Mouse (Mus musculus) kidney, embryonic 15.5 days (tissue): ENCODE measurements around the gene Plpp7. TPM values are rescaled to one million over a fixed set of nuclear protein-coding genes. Genes with fewer than 3 reads are reported as not detected.

Source experiments
- ATAC-seq: fragments of 200-750 bp; cut with Nextera tagmentation; replicated peaks from 2 replicates; pipeline ENCODE4 v1.8.0; 2017; ENCODE audit warnings: moderate TSS enrichment; ENCODE audit not compliant: low FRiP score
- H3K27ac ChIP-seq: fragments of 300-500 bp; sonication (generic); 2 replicates; pipeline ENCODE4 v1.5.1; 2015; ENCODE audit warnings: mild to moderate bottlenecking, inconsistent platforms
- H3K27me3 ChIP-seq: fragments of 300-500 bp; sonication (generic); 2 replicates; pipeline ENCODE4 v1.6.1; 2015; ENCODE audit warnings: inconsistent platforms
- H3K36me3 ChIP-seq: fragments of 300-500 bp; sonication (generic); 2 replicates; pipeline ENCODE4 v1.6.1; 2015; ENCODE audit warnings: inconsistent platforms
- H3K4me1 ChIP-seq: fragments of 300-500 bp; sonication (generic); 2 replicates; pipeline ENCODE4 v1.6.1; 2015; ENCODE audit warnings: inconsistent platforms
- H3K4me2 ChIP-seq: fragments of 300-500 bp; sonication (generic); 2 replicates; pipeline ENCODE4 v1.6.1; 2015; ENCODE audit warnings: moderate library complexity, mild to moderate bottlenecking, inconsistent platforms
- H3K4me3 ChIP-seq: fragments of 300-500 bp; sonication (generic); replicated peaks from 2 replicates; pipeline ENCODE4 v1.5.1; 2015; ENCODE audit warnings: mild to moderate bottlenecking, inconsistent platforms
- H3K9ac ChIP-seq: fragments of 300-500 bp; sonication (generic); 2 replicates; pipeline ENCODE4 v1.6.1; 2015; ENCODE audit warnings: mild to moderate bottlenecking, inconsistent platforms
- H3K9me3 ChIP-seq: fragments of 300-500 bp; sonication (generic); replicated peaks from 2 replicates; pipeline ENCODE4 v1.6.1; 2016; ENCODE audit warnings: inconsistent platforms
- WGBS: fragments of 180-500 bp; shearing (Covaris S2); methylation state at CpG from one replicate; pipeline ENCODE4 v1.1.7; 2015; ENCODE audit warnings: mixed read lengths; 5-methylcytosine and 5-hydroxymethylcytosine counted together
- polyA plus RNA-seq: library from polyadenylated mRNA; unstranded; fragments of >200 nt; fragmentation: Nextera tagmentation; extraction: Ambion mirVana; gene quantifications from 2 replicates; pipeline ENCODE4 v1.2.1, GENCODE M21; 2015

The Plpp7 gene
- polyA plus RNA-seq, 1 experiment from 2014 or later = 7.1 TPM

DNA sequence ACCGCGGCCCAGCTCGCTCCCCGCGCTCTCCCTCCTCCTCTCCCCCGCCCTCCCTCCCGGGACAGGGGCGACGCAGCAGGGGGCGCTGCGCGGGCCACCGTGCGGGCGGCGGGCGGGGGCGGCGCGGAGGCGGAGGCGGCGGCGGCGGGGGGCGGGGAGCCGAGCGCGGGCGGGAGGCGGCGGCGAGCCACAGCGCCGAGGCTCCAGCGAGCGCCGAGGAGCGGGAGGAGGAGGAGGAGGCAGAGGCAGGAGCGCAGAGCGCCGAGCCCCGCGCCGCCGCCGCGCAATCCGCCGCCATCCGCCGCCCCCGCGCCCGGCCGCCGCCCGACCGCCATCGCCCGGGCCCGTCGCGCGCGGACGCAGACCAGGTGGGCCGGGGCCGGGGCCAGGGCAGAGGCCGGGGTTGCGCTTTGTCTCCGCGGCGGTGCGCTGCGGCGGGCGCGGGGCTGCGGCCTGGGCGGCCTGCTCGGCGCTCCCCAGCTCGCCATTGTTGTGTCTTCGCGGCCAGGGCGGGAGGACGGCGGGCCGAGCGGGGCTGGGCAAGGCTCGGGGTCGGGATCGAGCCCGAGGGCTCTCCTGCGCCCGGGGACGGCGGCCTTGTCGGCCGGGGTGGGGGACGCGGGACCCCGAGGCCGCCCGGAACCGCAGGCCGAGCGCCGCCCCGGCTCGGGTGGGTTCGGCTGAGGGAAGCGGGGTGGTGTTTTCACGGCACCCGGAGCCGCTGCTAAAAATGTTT, 55.8 kb downstream of the Plpp7 start, which contains the start of gene Prrc2b:
TSS of gene Prrc2b (plus strand) at position 159 of the 736 bp plus-strand sequence.
- H3K9me3 ChIP-seq = no peaks in the 10 kb centered on the region
- peaks cover 46% of the 10 kb centered on the region for H3K4me1 ChIP-seq
- H3K27ac ChIP-seq = peak within 1 kb of the TSS; percentile 99
- ATAC-seq = peak; percentile 80
- peak within 1 kb of the TSS; percentile 87 for H3K4me3 ChIP-seq
- WGBS = under 1% methylated on average over 92 of the region's 117 CpGs
- peak within 1 kb of the TSS; percentile 69 for H3K4me2 ChIP-seq
- H3K9ac ChIP-seq = peak within 1 kb of the TSS; percentile 99
- H3K27me3 ChIP-seq = no peaks in the 10 kb centered on the region
- no peaks in the 10 kb centered on the region for H3K36me3 ChIP-seq

DNA sequence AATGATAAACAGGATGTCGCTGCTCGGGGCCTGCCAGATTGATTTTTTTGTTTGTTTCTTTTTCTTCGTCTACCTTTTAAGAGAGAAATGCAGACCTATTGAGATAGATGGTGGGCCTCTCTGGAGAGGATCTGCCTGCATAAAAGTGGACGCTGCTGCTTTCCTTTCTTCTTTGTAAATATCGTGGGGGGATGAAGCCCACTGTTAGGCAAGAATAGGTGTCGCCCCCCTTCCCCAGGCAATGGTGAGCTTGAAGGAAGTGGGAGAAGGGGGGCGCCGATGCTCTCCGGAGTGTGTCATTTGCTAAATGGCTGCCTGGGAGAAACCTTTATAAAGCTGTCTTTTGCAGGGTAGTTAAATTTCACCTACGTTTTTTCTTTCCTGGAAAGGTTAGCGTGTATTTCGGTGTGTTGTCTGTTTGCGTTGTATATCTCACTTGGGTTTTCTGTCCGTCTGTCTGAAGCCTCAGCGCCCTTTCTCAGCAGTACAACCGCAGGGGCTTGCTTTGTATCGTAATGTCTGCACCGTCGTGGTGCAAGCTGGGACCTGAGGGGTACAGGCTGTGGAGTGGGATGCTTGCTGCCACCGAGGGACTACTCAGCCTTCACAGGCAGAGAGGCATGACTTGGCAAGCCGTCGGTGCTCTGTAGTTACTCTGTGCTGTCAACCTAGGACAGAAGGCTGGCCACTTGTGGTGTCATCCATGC, 56.5 kb downstream of the Plpp7 start:
- H3K4me1 ChIP-seq = peaks cover 53% of the 10 kb centered on the region
- H3K27me3 ChIP-seq = no peaks in the 10 kb centered on the region
- no peaks in the 10 kb centered on the region for H3K9me3 ChIP-seq
- under 1% methylated on average over 22 of the region's 22 CpGs for WGBS
- peak overlapping the region; percentile 87 for H3K4me3 ChIP-seq
- ATAC-seq = 0 out of 2 replicates have a peak, but pooled peaks have one; percentile 19
- no peaks in the 10 kb centered on the region for H3K36me3 ChIP-seq
- H3K9ac ChIP-seq = peak overlapping the region; percentile 99
- peak overlapping the region; percentile 69 for H3K4me2 ChIP-seq
- H3K27ac ChIP-seq = peak overlapping the region; percentile 99

DNA sequence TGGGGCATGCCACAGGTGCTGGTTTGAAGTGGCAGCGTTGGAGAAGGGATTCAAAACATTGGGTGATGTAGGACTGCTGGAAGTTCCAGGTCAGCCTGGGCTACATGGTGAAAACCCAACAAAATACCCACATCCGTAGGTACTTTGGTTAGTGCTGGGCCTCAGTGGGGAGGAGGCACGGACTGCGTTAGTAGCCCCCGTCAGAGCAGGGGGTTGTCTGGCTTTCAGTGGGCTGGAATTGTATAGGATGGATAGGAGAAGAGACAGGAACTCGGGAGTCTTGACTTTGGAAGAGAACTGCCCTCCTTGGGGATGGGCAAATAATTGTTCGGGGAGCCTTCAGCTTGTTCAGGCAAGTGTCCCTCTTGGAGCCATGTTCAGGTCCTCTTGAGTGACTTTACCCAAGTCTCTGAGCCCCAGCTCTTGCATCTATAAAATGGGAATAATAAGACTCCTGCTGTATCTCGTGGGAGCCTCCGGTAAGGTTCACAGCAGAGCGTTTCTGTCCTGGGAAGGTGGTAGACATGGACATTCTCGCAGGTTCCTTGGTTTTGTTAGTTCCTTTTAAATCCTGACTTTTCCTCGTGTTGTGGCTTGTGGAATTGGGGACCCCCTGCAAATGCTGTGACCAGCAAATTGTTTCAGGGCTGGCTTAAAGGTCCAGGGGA, 57.2 kb downstream of the Plpp7 start:
- no peak for ATAC-seq
- Histone ChIP-seq H3K9me3 (no peaks in the 10 kb centered on the region), H3K9ac (peak overlapping the region; percentile 99), H3K36me3 (no peaks in the 10 kb centered on the region), H3K27ac (peak overlapping the region; percentile 99), H3K27me3 (no peaks in the 10 kb centered on the region), H3K4me1 (peaks cover 60% of the 10 kb centered on the region), H3K4me3 (peak overlapping the region; percentile 87), H3K4me2 (peak overlapping the region; percentile 69)
- WGBS = 14% methylated on average over 12 of the region's 12 CpGs

DNA sequence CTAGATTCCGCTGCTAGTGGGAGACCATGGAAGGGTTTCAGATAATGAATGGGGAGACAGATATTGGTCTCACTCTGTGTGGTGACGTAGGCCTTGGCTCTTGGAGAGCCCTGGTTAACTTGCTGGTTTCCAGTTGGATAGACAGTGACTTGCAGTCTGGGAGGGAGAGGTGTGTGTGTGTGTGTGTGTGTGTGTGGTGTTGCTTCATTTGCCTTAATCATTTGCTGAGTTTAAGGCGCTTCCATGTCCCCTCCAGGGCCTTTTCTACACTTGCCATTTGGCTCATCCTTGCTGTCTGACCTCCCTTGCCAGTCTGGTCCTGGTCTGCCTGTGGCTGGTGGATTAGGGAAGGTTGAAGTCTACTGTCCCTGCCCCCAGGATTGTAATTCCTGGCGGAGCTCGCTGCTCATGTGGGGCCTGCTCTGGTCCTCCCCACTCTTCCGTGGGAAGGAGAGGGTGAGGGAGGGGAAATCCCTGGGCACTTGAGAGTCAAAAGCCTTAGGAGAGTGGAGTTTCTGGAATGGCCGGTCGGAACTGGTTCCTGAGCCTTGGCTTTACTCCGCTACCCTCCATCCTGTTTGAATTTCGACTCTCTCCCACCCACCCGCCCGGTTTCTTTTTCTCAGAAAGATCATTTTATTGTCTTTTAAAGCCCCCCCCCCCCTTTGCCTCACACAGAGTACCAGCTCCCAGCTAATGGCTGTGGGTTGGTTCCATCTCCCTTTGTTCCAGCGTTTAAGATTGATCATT, 57.9 kb downstream of the Plpp7 start:
- no peaks in the 10 kb centered on the region for H3K36me3 ChIP-seq
- no peaks in the 10 kb centered on the region for H3K27me3 ChIP-seq
- peak overlapping the region; percentile 99 for H3K27ac ChIP-seq
- no peak for ATAC-seq
- no peaks in the 10 kb centered on the region for H3K9me3 ChIP-seq
- H3K4me1 ChIP-seq = peaks cover 67% of the 10 kb centered on the region
- WGBS = 6% methylated on average over 13 of the region's 13 CpGs
- peak overlapping the region; percentile 87 for H3K4me3 ChIP-seq
- peak overlapping the region; percentile 69 for H3K4me2 ChIP-seq
- H3K9ac ChIP-seq = peak overlapping the region; percentile 99

DNA sequence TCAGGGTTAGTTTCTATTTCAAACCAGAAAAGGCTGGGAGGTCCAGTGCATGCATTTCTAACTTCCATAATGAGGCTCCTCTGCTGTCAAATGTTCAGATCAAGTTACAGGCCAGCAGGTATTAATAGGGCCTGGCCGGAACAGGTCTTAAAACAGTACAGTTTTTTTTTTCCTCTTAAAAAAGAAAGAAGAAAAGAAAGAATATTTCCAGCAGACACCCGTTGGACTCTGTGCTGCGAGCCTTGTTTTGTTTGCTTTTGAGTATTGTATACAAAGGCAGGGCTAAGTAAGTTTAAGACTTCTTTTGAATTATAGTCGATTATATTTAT, 58.4 kb downstream of the Plpp7 start:
- peak overlapping the region; percentile 99 for H3K27ac ChIP-seq

DNA sequence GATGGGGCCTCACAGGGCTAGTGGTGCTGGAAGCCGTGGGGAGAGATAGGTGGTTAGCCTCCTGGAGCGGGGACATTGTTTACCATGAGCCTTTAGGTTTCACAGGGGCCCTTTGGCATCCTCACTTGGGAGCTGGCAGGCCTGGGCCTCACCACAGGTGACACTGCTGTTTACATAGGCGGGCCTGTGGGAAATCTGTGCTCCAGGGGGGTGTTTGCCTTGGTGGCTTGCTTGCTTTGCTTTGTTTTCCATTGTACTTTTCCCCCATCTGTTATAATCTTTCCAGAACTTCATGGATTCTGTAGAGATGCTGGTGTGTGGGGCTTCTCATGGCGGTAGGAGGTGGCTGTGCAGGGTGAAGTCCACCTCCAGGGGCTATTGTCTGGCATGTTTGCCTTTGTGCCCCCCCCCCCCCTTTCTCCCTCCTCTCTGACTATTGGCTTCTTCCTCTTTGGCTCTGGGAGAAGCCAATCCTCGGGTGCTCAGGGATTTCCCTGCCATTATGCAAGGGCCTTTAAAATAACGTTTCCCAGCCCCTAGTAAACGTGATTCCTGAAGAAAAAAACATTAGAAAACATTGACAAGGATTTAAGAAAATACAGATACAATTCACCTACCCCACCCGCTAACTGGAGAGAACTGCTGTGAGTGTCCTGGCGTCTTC, 59.1 kb downstream of the Plpp7 start:
- Histone ChIP-seq H3K4me2 (peak overlapping the region; percentile 69), H3K27ac (peak overlapping the region; percentile 99), H3K36me3 (0 out of 2 replicates have a peak, but pooled peaks cover under 1% of the 10 kb centered on the region), H3K4me3 (peak overlapping the region; percentile 87), H3K9me3 (no peaks in the 10 kb centered on the region), H3K27me3 (no peaks in the 10 kb centered on the region), H3K9ac (0 out of 2 replicates have a peak overlapping the region, but pooled peaks have one; percentile 99), H3K4me1 (peaks cover 80% of the 10 kb centered on the region)
- WGBS = 24% methylated on average over 9 of the region's 9 CpGs
- ATAC-seq = no peak

More for the DNA sequence above, 58.4 kb downstream of the Plpp7 start:
- Histone ChIP-seq H3K4me2 (peak overlapping the region; percentile 69), H3K36me3 (no peaks in the 10 kb centered on the region), H3K4me3 (peak overlapping the region; percentile 87), H3K9ac (peak overlapping the region; percentile 99), H3K4me1 (peaks cover 73% of the 10 kb centered on the region), H3K9me3 (no peaks in the 10 kb centered on the region), H3K27me3 (no peaks in the 10 kb centered on the region)
- WGBS = 18% methylated on average over 4 of the region's 4 CpGs
- no peak for ATAC-seq

DNA sequence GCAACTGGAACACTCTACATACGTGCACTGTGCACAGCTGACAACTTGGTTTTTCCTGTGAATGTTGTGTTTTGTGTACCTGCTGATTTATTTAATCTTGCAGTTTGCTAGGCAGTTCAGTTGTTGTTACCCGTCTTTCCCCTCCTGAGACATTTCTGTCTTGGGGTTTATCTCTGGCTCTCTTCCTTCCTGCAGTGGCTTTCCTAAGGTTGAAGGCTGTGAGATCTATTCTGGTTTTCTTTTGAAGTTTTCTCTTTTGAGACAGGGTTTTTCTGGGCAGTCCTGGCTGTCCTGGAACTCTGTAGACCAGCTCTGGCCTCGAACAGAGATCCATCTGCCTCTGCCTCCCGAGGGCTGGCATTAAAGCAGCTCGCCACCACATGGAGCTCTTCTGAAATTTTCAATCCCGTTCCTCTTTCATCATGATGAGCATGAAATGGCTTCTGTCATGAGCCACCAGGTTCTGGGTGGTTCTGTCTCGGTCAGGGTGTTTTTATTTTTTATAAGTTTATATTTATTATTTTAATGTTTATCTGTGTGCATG, 59.7 kb downstream of the Plpp7 start:
- no peaks in the 10 kb centered on the region for H3K27me3 ChIP-seq
- no peak overlapping the region for H3K4me3 ChIP-seq
- 0 out of 2 replicates have a peak, but pooled peaks cover 5% of the 10 kb centered on the region for H3K36me3 ChIP-seq
- H3K9ac ChIP-seq = peak overlapping the region; percentile 0; the same call in 1 of the 2 replicates
- H3K4me1 ChIP-seq = peaks cover 85% of the 10 kb centered on the region
- H3K27ac ChIP-seq = peak overlapping the region; percentile 99; the same call in 1 of the 2 replicates
- no peak for ATAC-seq
- H3K4me2 ChIP-seq = 0 out of 2 replicates have a peak overlapping the region, but pooled peaks have one; percentile 16
- H3K9me3 ChIP-seq = no peaks in the 10 kb centered on the region
- 56% methylated on average over 7 of the region's 7 CpGs for WGBS

DNA sequence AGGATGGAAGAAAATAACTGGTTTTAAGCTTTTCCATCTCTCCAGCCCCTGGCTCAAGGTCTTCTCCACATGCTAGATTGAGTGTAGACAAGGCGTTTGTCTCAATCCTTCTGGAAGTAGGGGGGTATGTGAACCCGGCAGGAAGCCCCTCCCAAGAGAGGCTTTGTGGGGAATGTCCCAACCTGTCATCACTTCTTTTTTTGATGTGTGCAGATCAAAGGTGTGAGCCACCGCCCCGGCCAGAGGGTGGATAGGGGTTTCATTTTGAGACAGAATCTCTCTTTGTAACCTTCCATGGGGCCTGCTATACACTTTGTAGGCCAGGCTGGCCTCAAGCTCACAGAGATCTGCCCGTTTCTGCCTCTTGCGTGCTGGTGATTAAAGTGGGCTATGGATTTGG, 60.3 kb downstream of the Plpp7 start:
- H3K4me2 ChIP-seq = 0 out of 2 replicates have a peak overlapping the region, but pooled peaks have one; percentile 9
- H3K36me3 ChIP-seq = 0 out of 2 replicates have a peak, but pooled peaks cover 11% of the 10 kb centered on the region
- WGBS = 64% methylated on average over 6 of the region's 6 CpGs
- H3K4me3 ChIP-seq = no peak overlapping the region
- no peak for ATAC-seq
- no peaks in the 10 kb centered on the region for H3K9me3 ChIP-seq
- H3K9ac ChIP-seq = no peak overlapping the region
- peaks cover 86% of the 10 kb centered on the region for H3K4me1 ChIP-seq
- no peak overlapping the region for H3K27ac ChIP-seq
- no peaks in the 10 kb centered on the region for H3K27me3 ChIP-seq

DNA sequence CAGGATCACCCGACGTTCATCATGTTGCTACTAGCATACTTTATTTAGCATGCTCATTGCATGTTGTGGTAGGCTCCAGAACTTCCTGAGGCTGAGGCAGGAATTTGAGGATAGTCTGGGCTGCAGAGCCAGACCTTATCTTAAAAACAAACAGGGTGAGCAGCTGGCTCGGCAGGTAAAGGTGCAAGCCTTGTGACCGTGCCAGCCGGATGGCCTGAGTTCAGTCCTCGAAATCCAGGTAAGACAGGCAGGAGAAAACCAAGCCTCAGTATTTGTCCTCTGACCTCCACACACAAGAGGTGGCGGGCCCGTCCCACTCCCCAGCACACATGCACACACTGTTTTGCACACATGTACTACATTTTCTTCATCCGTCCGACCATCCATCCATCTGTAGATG, 61.3 kb downstream of the Plpp7 start:
- no peak for ATAC-seq
- peaks cover 84% of the 10 kb centered on the region for H3K4me1 ChIP-seq

DNA sequence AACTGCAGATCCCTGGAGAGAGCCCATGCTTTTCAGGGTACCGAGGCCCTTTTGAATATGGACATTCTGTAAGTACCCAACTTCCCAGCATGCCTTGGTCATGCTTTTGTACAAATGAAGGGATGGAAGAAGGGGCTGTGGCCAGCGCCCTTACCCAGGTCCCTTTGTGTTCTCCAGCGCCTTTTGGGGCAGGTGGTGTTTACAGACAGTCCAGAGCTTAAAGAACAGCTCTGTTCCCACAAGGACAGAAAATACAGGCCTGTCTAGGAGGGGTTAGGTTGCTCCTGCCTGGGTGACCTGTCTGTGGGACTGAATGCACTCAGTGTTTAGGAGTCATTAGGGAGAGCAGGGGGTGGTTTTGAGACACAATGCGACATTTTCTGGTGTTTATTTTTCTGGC, 62.0 kb downstream of the Plpp7 start:
- no peak overlapping the region for H3K4me3 ChIP-seq
- H3K36me3 ChIP-seq = peaks cover 19% of the 10 kb centered on the region; the same call in 1 of the 2 replicates
- ATAC-seq = no peak
- no peaks in the 10 kb centered on the region for H3K27me3 ChIP-seq
- H3K4me1 ChIP-seq = peaks cover 81% of the 10 kb centered on the region
- H3K27ac ChIP-seq = peak overlapping the region; percentile 28
- 41% methylated on average over 4 of the region's 4 CpGs for WGBS
- H3K4me2 ChIP-seq = no peak overlapping the region
- no peaks in the 10 kb centered on the region for H3K9me3 ChIP-seq
- H3K9ac ChIP-seq = no peak overlapping the region

More for the DNA sequence above, 61.3 kb downstream of the Plpp7 start:
- Histone ChIP-seq H3K27ac (peak overlapping the region; percentile 28), H3K4me2 (no peak overlapping the region), H3K36me3 (peaks cover 12% of the 10 kb centered on the region; the same call in 1 of the 2 replicates), H3K27me3 (no peaks in the 10 kb centered on the region), H3K9ac (no peak overlapping the region), H3K9me3 (no peaks in the 10 kb centered on the region), H3K4me3 (no peak overlapping the region)
- WGBS = 63% methylated on average over 10 of the region's 10 CpGs
